Mouse (Mus musculus): Measurements from ENCODE around the gene 5730455P16Rik. TPM values are rescaled to one million over a fixed set of nuclear protein-coding genes. Genes with fewer than 3 reads are reported as not detected.
"Not testable (repeated sequence)": the region's sequence is repeated elsewhere in the genome, so short reads cannot be mapped to it uniquely, and the experiment has no call there.

5730455P16Rik gene
- polyA plus RNA-seq, 1 experiment from 2014 or later, result 41.6 TPM

- peak; percentile 94 for ATAC-seq
- H3K27me3 ChIP-seq (replicated peaks; ENCODE audit: control insufficient read depth, insufficient read depth, low read length), result no peaks in the 10 kb centered on the region
- peaks cover 31% of the 10 kb centered on the region for H3K4me1 ChIP-seq (replicated peaks; ENCODE audit: control insufficient read depth, insufficient read depth, low read length)
- peak within 1 kb of the TSS; percentile 91 for H3K27ac ChIP-seq (ENCODE audit: low read length)
- H3K4me3 ChIP-seq (replicated peaks; ENCODE audit: low read length), result peak within 1 kb of the TSS; percentile 73
- no peaks in the 10 kb centered on the region for H3K9me3 ChIP-seq (ENCODE audit: control insufficient read depth, low read length)
- peaks cover 6% of the 10 kb centered on the region for H3K36me3 ChIP-seq (ENCODE audit: control insufficient read depth, insufficient read depth)
- peak within 1 kb of the TSS; percentile 65 for H3K9ac ChIP-seq (replicated peaks; ENCODE audit: low read depth, low read length)
- WGBS, result under 1% methylated on average over 33 of the region's 33 CpGs
- peak within 1 kb of the TSS; percentile 97 for H3K4me2 ChIP-seq (ENCODE audit: low read length)
These were observed 5.3 kb upstream of the 5730455P16Rik start, which contains the start of gene Zfp207 for GRCm38 (mm10) chr11:80383019-80383625. Gene Zfp207, plus strand, starts transcription at chr11:80383279.

DNA sequence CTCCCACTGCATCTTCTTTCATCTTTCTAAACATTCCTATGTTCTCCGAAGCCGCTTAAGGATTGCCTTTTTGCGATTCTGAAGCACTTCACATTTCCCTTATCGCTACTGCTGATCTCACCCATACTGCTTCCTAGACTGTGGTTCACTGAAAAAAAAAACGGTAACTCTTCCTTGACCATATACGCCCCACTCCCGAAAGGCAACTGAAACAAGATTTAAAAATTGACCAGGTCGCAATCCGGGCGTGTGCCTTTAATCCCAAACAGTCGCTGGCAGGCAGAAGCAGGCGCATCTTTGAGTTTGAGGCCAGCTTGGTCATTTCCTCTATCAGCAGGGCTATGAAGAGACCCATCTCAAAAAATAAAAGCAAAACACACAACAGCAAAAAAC, 4.8 kb upstream of the 5730455P16Rik start:
- Histone ChIP-seq H3K27ac (ENCODE audit: low read length) (peak overlapping the region; percentile 91), H3K4me2 (ENCODE audit: low read length) (peak overlapping the region; percentile 90), H3K4me3 (replicated peaks; ENCODE audit: low read length) (peak overlapping the region; percentile 73), H3K36me3 (ENCODE audit: control insufficient read depth, insufficient read depth) (peaks cover 1% of the 10 kb centered on the region; the same call in 1 of the 2 replicates), H3K9ac (replicated peaks; ENCODE audit: low read depth, low read length) (peak overlapping the region; percentile 65), H3K9me3 (ENCODE audit: control insufficient read depth, low read length) (no peaks in the 10 kb centered on the region), H3K4me1 (replicated peaks; ENCODE audit: control insufficient read depth, insufficient read depth, low read length) (peaks cover 31% of the 10 kb centered on the region), H3K27me3 (replicated peaks; ENCODE audit: control insufficient read depth, insufficient read depth, low read length) (no peaks in the 10 kb centered on the region)
- WGBS, result 7% methylated on average over 12 of the region's 12 CpGs
- peak; percentile 21; the same call in 1 of the 2 replicates for ATAC-seq

GRCm38 (mm10) chr11:80379184-80379583, 1.4 kb upstream of the 5730455P16Rik start:
- H3K36me3 ChIP-seq (ENCODE audit: control insufficient read depth, insufficient read depth); H3K27me3 ChIP-seq (replicated peaks; ENCODE audit: control insufficient read depth, insufficient read depth, low read length); H3K4me3 ChIP-seq (replicated peaks; ENCODE audit: low read length); H3K9me3 ChIP-seq (ENCODE audit: control insufficient read depth, low read length); H3K9ac ChIP-seq (replicated peaks; ENCODE audit: low read depth, low read length); H3K4me2 ChIP-seq (ENCODE audit: low read length); ATAC-seq; H3K27ac ChIP-seq (ENCODE audit: low read length): not testable (repeated sequence)
- peaks cover 15% of the 10 kb centered on the region for H3K4me1 ChIP-seq (replicated peaks; ENCODE audit: control insufficient read depth, insufficient read depth, low read length)
- 93% methylated on average over 7 of the region's 7 CpGs for WGBS

DNA sequence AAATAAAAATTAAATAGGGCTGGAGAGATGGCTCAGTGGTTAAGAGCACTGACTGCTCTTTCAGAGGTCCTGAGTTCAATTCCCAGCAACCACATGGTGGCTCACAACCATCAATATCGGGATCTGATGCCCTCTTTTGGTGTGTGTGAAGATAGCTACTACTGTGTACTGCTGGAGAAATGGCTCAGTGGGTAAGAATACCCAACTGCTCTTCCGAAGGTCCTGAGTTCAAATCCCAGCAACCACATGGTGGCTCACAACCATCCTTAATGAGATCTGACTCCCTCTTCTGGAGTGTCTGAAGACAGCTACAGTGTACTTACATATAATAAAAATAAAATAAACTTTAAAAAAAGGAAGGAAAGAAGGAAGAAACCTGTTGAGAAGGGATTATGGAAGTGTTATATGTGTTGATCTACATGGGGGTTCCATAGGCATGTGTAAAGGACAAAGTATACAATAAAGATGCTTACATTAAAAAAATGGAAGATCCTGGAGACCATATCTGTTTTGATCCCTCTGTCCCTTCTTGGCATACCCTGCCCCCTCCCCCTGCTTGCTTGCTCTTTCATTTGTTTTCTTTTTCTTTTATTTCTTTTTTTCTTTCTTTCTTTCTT, 726 bp upstream of the 5730455P16Rik start:
- peak overlapping the region; percentile 61 for H3K4me2 ChIP-seq (ENCODE audit: low read length)
- H3K9ac ChIP-seq (replicated peaks; ENCODE audit: low read depth, low read length), result peak overlapping the region; percentile 71
- 61% methylated on average over 2 of the region's 2 CpGs for WGBS
- H3K4me1 ChIP-seq (replicated peaks; ENCODE audit: control insufficient read depth, insufficient read depth, low read length), result peaks cover 15% of the 10 kb centered on the region
- not testable (repeated sequence) for H3K9me3 ChIP-seq (ENCODE audit: control insufficient read depth, low read length); H3K27me3 ChIP-seq (replicated peaks; ENCODE audit: control insufficient read depth, insufficient read depth, low read length); ATAC-seq; H3K36me3 ChIP-seq (ENCODE audit: control insufficient read depth, insufficient read depth)
- peak overlapping the region; percentile 47 for H3K4me3 ChIP-seq (replicated peaks; ENCODE audit: low read length)
- peak overlapping the region; percentile 78 for H3K27ac ChIP-seq (ENCODE audit: low read length)

DNA sequence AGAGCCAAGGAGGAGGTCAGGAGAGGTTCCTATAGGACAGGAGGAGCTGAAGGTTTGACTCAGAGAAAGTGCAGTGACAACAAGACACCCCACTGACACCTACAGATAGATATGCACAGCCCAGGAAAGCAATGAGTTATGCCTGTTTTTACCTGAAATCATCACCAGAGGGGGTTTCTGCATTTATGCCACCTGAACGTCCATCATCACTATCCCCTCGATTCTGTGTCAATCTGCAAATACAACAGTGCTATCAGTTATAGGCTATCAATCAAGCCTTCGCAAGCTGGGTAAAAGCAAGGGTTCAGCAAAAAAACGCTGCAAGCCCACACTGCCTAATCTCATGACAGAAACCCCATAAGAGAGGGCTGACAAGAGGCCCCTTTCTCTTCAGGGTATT, 1.2 kb downstream of the 5730455P16Rik start:
- Histone ChIP-seq H3K4me1 (replicated peaks; ENCODE audit: control insufficient read depth, insufficient read depth, low read length) (peaks cover 7% of the 10 kb centered on the region; the same call in 1 of the 2 replicates), H3K27me3 (replicated peaks; ENCODE audit: control insufficient read depth, insufficient read depth, low read length) (no peaks in the 10 kb centered on the region), H3K36me3 (ENCODE audit: control insufficient read depth, insufficient read depth) (no peaks in the 10 kb centered on the region), H3K9ac (replicated peaks; ENCODE audit: low read depth, low read length) (no peak overlapping the region), H3K9me3 (ENCODE audit: control insufficient read depth, low read length) (no peaks in the 10 kb centered on the region), H3K4me2 (ENCODE audit: low read length) (peak overlapping the region; percentile 61; the same call in 1 of the 2 replicates), H3K4me3 (replicated peaks; ENCODE audit: low read length) (no peak overlapping the region), H3K27ac (ENCODE audit: low read length) (no peak overlapping the region)
- no peak for ATAC-seq
- 66% methylated on average over 4 of the region's 4 CpGs for WGBS

GRCm38 (mm10) chr11:80368949-80369348, 8.9 kb downstream of the 5730455P16Rik start:
- no peaks in the 10 kb centered on the region for H3K9me3 ChIP-seq (ENCODE audit: control insufficient read depth, low read length)
- WGBS, result 89% methylated on average over 1 of the region's 1 CpGs

DNA sequence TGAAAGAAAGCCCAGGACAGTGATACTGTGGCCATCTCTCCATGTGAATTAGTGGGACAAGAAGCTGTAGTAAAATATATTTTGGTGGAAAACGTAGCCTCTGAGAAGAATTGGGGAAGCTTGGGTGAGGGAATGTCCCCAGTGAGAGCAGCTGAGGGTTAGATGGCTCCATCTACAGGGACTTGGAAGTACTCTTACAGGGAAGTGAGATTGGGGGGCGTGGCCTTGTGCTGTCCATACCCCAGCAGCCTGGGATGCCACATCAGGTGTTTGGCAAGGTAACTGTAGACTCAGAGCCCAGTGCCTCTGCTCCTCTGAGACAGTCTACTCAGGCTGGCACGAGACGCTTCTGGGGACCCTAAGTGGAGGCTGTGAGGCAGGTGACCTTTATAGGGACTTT, 23.0 kb downstream of the 5730455P16Rik start:
- H3K9me3 ChIP-seq (ENCODE audit: control insufficient read depth, low read length), result no peaks in the 10 kb centered on the region
- WGBS, result 44% methylated on average over 4 of the region's 4 CpGs
- H3K9ac ChIP-seq (replicated peaks; ENCODE audit: low read depth, low read length), result no peak overlapping the region
- no peak overlapping the region for H3K27ac ChIP-seq (ENCODE audit: low read length)
- no peak for ATAC-seq
- no peak overlapping the region for H3K4me2 ChIP-seq (ENCODE audit: low read length)
- no peaks in the 10 kb centered on the region for H3K27me3 ChIP-seq (replicated peaks; ENCODE audit: control insufficient read depth, insufficient read depth, low read length)
- H3K4me1 ChIP-seq (replicated peaks; ENCODE audit: control insufficient read depth, insufficient read depth, low read length), result no peaks in the 10 kb centered on the region
- no peak overlapping the region for H3K4me3 ChIP-seq (replicated peaks; ENCODE audit: low read length)
- H3K36me3 ChIP-seq (ENCODE audit: control insufficient read depth, insufficient read depth), result no peaks in the 10 kb centered on the region; the same call in 1 of the 2 replicates

More at GRCm38 (mm10) chr11:80368949-80369348, 8.9 kb downstream of the 5730455P16Rik start:
- no peaks in the 10 kb centered on the region for H3K4me1 ChIP-seq (replicated peaks; ENCODE audit: control insufficient read depth, insufficient read depth, low read length)
- H3K27ac ChIP-seq (ENCODE audit: low read length), result no peak overlapping the region
- no peak overlapping the region for H3K9ac ChIP-seq (replicated peaks; ENCODE audit: low read depth, low read length)
- no peak overlapping the region for H3K4me3 ChIP-seq (replicated peaks; ENCODE audit: low read length)
- H3K4me2 ChIP-seq (ENCODE audit: low read length), result no peak overlapping the region
- H3K36me3 ChIP-seq (ENCODE audit: control insufficient read depth, insufficient read depth), result peaks cover 10% of the 10 kb centered on the region
- no peaks in the 10 kb centered on the region for H3K27me3 ChIP-seq (replicated peaks; ENCODE audit: control insufficient read depth, insufficient read depth, low read length)
- no peak for ATAC-seq

- H3K27ac ChIP-seq (ENCODE audit: low read length), result no peak overlapping the region
- no peaks in the 10 kb centered on the region for H3K27me3 ChIP-seq (replicated peaks; ENCODE audit: control insufficient read depth, insufficient read depth, low read length)
- H3K4me3 ChIP-seq (replicated peaks; ENCODE audit: low read length), result no peak overlapping the region
- ATAC-seq, result peak; percentile 69; the same call in 1 of the 2 replicates
- H3K4me2 ChIP-seq (ENCODE audit: low read length), result no peak overlapping the region
- no peaks in the 10 kb centered on the region for H3K9me3 ChIP-seq (ENCODE audit: control insufficient read depth, low read length)
- H3K4me1 ChIP-seq (replicated peaks; ENCODE audit: control insufficient read depth, insufficient read depth, low read length), result no peaks in the 10 kb centered on the region
- 73% methylated on average over 5 of the region's 5 CpGs for WGBS
- no peak overlapping the region for H3K9ac ChIP-seq (replicated peaks; ENCODE audit: low read depth, low read length)
- no peaks in the 10 kb centered on the region for H3K36me3 ChIP-seq (ENCODE audit: control insufficient read depth, insufficient read depth)
These were observed 25.9 kb downstream of the 5730455P16Rik start for GRCm38 (mm10) chr11:80351832-80352430.

GRCm38 (mm10) chr11:80342482-80342881, 35.4 kb downstream of the 5730455P16Rik start:
- Histone ChIP-seq H3K27me3 (replicated peaks; ENCODE audit: control insufficient read depth, insufficient read depth, low read length) (no peaks in the 10 kb centered on the region), H3K27ac (ENCODE audit: low read length) (no peak overlapping the region), H3K9ac (replicated peaks; ENCODE audit: low read depth, low read length) (no peak overlapping the region), H3K4me1 (replicated peaks; ENCODE audit: control insufficient read depth, insufficient read depth, low read length) (no peaks in the 10 kb centered on the region), H3K9me3 (ENCODE audit: control insufficient read depth, low read length) (no peaks in the 10 kb centered on the region), H3K36me3 (ENCODE audit: control insufficient read depth, insufficient read depth) (no peaks in the 10 kb centered on the region; the same call in 1 of the 2 replicates), H3K4me2 (ENCODE audit: low read length) (no peak overlapping the region), H3K4me3 (replicated peaks; ENCODE audit: low read length) (no peak overlapping the region)
- no peak for ATAC-seq
- WGBS, result 5% methylated on average over 2 of the region's 2 CpGs
